Mouse (Mus musculus): ENCODE data around the gene Fgf22.
"Not testable (repeated sequence)": the region's sequence is repeated elsewhere in the genome, so short reads cannot be mapped to it uniquely, and the experiment has no call there.

The Fgf22 gene

DNA sequence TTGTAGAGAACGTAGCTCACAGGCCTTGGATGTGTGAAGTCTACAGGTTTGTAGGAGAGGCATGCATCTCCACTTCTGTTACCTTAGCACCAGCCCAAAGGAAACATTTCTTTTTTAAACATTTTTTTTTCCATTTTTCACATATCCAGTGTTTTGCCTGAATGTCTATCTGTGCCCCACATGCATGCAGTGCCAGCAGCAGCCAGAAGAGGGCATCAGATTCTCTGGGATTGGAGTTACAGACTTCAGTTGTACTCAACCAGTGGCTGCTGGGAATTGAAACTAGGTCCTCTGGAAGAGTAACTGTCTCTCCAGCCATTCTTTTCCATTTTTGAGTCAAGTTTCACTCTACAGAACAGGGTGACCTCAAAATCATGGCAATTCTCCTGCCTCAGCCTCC, 22.4 kb upstream of the Fgf22 start:
- peak; percentile 63 to 65 for DNase-seq (ENCODE audit: low spot score in 2 of 2)

DNA sequence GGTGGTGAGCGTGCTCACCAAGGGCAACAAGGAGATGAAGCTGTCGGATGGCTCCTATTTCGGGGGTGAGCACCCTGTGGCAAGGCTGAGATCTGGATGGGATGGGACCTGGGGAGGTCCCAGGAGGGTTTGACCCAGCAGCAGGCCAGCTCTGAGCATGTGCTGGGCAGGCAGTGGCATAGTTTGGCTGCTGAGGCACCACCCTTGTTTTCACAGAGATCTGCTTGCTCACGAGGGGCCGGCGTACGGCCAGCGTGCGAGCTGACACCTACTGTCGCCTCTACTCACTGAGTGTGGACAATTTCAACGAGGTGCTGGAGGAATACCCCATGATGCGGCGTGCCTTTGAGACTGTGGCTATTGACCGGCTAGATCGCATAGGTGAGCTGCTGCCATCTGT, 21.0 kb upstream of the Fgf22 start:
- DNase-seq (ENCODE audit: low spot score in 2 of 2): no peak

DNA sequence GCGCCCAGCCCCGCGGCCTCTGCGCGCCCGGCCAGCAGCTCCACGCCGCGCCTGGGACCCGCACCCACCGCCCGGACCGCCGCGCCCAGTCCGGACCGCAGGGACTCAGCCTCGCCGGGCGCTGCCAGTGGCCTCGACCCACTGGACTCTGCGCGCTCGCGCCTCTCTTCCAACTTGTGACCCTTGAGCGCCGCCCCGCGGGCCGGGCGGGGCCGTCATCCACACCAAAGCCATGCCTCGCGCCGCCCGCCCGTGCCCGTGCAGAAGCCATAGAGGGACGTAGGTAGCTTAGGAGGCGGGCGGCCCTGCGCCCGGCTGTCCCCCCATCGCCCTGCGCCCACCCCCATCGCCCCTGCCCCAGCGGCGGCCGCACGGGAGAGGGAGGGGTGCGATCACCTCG, 19.5 kb upstream of the Fgf22 start:
- no peak for DNase-seq (ENCODE audit: low spot score in 2 of 2)

DNA sequence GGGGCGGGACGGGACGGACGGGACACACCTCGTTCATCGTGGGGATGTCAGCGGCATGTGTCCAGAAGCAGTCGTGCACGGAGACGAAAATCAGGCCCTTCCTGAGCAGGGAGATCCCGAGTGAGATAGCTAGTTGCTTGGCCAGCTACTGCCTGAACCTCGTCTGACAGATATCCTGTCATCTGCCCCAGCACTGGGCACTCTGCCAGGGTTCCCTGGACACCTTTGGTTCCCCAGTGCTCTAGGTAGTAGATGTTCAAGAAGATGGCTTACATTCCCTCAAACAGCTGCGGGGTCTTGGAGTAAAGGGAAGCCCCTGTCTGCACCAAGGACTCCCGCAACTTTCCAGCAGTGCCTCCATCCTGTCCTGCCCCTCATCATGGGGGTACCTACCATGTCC, 18.2 kb upstream of the Fgf22 start:
- DNase-seq (ENCODE audit: low spot score in 2 of 2): no peak

DNA sequence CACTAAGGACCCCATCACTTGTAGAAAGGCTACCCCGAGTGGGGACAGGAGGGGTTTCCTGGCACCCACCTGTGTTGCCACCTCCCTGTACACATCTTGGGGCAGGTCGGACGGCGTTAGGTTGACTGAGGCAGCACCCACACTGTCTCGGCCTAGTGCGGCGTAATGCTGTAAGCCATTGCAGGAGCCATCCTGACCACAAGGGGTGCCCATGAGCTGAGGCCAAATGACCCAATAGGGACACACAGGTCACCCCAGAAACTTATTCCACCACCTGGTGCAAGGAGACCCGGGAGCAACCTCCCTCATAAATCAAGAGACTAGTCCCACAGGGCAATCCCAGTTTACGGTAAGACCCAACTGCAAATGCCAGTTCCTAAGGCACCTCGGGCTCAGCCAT, 16.6 kb upstream of the Fgf22 start:
- DNase-seq (ENCODE audit: low spot score in 2 of 2): no peak

DNA sequence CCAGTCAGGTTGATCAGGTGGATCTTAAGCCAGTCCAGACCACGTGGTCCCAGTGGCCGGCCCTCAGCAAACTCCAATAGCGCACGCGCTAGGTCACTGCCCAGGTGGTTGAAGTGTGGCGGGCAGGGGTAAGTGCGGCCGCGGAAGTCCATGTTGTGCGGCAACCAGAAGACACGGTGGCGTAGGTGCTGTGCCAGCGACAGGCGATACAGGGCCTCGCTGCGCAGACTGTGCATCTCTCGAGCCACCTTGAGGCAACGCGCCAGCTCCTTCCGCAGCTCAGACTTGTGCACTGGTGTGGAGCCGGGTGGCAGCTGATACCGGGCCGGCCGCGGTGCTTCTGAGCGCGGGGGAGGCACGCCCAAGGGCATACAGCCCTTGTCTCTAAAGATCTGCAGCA, 15.6 kb upstream of the Fgf22 start:
- DNase-seq (ENCODE audit: low spot score in 2 of 2): no peak

DNA sequence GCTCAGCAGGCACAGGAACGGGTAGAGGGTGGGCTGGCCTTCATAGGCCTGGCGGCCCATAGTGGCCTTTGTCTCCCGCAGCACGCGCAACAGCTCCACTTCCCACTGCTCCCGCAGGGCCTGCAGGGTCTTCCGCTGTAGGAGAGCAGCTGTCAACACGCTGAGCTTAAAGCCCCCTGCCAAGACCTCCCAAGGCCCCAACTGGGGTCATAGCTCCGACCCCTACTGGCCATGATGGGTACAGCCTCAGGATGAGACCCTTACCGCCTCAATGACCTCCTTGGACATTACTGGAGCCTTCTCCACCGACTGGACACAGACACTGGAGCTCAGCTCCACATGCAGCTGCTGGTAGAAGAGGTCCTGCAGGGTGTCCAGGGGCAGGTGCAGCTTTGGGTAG, 14.0 kb upstream of the Fgf22 start:
- no peak for DNase-seq (ENCODE audit: low spot score in 2 of 2)

DNA sequence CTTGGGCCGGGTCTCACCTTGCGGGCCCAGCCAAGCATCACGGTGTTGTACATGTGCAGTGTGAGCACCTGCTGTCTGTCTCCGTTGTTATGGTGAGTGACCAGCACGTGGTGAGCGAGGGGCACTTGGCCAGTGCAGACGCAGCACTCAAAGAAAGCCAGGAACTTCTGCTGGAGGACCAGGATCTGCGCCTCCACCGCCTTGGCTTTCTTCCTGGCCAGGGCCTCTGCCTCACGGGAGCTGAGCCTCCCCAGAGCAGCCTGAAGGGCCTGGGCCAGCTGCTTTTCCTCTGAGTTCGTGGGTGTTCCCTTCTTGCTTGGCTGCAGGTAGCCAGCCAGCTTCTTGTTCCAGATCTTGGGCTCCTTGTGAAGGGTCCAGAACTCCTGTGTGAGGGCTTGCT, 11.7 kb upstream of the Fgf22 start:
- no peak for DNase-seq (ENCODE audit: low spot score in 2 of 2)

DNA sequence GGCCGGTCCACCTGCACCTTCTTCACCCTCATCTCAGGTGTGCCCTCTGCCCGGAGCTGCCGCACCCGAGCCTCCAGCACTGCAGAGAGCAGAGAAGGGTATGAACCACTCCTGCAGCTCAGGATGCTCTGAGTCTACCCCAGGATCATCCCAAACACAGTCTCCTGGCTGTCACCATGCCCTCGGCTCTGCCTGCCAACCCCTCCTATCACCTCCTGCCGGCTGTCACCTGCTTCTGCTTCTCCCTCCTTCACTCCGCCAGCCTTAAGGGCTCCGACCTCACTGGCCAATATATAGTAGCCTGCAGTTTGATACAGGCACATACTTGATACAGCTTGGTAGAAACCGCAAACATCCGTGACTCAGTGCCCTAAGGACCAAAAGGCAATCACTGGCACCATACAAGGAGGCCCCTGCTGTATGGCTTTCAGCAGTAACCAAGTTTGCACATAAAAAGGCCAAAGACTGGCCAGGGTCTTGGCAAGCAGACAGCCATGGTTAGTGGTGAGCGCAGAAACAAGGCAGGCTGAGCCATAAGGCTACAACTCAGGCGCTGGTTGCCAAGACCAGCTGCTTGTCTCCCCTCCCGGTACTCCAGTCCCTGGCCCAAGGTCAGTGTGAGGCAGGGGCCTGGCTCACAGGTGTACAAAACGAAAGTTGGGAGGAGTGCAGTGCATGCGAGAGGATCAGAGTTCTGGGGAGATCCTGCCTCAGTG, 11.1 kb upstream of the Fgf22 start:
- no peak for DNase-seq (ENCODE audit: low spot score in 2 of 2)

DNA sequence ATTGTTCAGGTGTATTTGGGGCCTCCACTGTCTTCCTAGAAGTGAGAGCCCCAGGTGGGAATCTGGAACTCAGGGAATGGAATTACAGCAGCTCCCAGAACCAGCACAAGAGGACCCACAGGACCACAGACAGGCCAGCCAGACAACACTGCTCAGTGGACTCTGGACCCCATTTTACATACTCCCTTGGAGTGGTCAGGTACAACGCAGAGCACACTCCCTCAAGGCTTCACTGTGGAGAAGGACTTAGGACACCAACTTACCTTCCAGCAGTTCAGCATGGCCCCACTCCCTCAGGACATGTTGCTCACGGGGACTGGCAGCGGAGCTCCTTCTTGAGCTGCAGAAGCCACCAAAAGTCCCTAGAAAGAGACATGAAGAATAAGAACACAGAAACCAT, 9.5 kb upstream of the Fgf22 start:
- no peak for DNase-seq (ENCODE audit: low spot score in 2 of 2)

DNA sequence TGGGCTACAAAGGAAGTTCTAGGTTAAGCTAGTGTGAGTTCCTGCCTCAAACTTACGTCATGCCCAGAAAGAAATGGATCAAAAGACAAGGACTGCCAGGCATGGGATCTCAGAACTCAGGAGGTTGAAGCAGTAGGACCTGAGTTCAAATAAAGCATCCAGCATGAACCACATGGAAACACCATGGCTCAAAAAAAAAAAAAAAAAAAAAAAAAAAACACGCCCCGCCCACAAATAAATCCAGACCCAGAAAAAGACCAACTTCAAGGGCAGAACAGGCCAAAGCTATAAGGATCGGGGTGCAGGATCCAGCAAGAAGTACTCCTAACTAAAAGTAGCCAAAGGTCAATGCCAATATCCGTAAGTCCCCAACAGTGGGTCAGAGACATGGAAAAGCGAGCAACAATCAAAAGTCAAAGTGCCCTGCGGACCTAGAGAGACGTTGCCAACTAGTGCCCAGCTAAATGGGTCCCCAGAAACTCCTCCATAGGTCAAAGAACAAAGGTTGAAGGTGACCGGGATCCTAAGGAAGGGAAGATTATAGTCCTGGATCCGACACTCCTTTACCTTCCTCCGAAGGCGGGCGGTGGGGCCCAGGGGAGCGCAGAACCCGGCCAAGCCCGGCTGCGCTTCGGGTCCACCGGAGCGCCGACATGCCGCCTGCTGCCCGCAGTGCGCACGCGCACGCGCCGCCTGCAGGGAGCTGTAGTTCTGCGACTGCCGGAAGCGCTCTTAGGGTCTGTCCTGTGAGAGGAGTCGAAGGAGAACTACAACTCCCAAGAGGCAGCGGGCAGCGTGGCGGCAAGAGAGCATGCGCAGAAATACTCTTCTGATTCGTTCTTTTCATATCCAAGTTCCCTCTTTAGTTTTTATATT, 8.7 kb upstream of the Fgf22 start, which contains the start of gene Polrmt:
Gene Polrmt, minus strand, starts transcription at position 684 of the 876 bp plus-strand sequence.
- DNase-seq (ENCODE audit: low spot score in 2 of 2): peak; percentile 97 to 98

DNA sequence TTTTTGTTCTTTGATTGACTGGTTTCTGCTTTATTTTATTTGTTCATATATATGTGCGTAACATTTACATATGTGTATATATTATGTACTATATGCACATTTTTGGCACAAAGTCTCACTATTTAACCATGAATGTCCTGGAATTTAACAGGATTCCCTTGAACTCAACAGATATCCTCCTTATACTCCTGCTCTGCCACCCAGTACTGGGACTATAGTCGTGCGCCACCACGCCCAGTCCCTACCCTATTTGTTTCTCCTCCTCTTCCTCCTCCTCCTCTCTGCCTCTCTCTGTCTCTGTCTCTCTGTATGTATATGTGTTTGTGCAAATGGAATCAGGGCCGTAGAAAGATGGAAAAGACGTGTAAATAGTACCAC, 8.1 kb upstream of the Fgf22 start:
- DNase-seq (ENCODE audit: low spot score in 2 of 2): no peak

DNA sequence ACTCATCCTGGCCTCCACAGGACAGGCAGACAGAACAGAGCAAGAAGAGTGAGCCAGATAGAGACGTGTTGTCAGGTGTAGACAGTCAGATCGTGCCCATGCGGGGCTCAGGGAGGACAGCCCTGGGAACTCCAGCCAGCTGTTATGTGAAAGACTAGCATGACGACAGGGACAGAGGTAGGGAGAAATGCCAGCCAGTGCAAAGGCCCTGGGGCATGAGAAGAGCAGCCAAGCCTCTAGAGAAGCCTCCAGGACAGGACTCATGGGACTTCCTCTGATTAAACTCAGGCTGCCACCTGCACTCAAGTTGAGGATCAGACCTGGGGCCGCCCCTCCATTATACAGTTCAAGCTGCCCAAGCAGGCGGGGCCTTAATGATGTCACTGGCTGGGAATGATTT, 6.4 kb upstream of the Fgf22 start:
- DNase-seq (ENCODE audit: low spot score in 2 of 2): no peak

DNA sequence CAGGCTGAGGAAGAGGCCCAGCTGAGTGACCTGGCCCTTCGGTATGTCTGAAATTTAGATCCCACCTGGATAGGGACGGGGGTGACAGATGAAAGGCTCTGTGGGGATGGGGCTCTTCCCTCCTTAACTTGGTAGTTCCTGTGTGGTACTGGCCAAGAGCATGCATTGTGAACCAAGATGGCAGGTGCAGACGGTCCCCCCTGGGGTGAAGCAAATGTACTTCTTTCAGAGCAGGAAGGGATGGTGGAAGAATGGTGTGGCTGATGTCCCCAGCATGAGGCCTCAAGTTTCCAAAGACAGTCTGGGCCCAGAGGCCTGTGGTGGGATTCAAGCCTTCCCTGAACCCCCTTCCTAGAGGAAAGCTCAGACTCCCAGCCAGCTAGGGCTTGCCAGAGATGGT, 978 bp downstream of the Fgf22 start:
- no peak for DNase-seq (ENCODE audit: low spot score in 2 of 2)

DNA sequence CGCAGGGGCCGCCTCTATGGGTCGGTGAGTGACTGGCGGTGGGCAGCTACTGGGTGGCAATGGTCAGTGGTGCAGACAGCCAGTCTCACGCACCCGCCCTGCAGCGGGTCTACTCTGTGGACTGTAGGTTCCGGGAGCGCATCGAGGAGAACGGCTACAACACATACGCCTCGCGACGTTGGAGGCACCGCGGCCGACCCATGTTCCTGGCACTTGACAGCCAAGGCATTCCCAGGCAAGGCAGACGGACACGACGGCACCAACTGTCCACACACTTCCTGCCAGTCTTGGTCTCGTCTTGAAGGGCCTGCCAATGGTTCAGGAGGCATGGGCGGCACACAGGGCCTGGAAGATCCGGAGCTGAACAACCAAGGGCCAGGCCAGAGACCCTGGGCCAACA, 1.8 kb downstream of the Fgf22 start:
- DNase-seq (ENCODE audit: low spot score in 2 of 2): no peak

DNA sequence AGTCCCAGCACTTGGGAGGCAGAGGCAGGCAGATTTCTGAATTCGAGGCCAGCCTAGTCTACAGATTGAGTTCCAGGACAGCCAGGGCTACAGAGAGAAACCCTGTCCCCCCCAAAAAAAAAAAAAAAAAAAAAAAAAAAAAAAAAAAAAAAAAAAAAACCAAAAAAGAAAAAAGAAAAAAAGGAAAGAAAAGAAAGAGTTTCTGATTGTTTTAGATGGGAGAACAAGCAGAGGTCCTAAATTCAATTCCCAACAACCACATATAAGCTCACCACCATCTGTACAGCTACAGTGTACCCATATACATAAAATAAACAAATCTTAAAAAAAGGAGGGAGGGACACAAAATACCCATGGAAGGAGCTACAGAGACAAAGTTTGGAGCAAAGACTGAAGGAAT, 4.8 kb downstream of the Fgf22 start:
- not testable (repeated sequence) for DNase-seq (ENCODE audit: low spot score in 2 of 2)

DNA sequence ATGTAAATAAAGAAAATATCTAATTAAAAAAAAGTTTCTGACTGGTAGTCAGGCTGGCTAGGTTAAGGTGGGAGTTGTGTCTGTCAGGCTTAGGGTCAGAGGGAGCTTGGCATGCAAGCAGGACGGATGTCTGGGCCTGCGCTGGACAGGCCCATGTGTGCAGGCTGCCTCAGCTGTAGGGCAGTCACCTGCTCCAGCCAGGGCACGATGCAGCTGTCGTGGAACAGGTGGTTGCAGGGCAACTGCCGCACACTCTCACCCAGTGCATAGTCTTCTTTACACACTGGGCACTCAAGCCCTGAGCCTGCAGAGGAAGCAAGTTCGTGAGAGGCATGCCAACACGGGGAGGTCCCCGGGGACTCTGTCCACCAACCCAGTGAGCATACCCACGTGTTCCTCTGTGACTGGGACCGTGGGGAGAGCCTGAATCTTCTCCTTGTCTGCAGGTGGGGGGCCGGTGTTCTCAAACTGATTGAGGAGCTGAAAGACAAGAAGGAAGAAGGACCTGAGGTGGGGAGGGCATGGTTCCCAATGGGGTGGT, 5.8 kb downstream of the Fgf22 start:
- DNase-seq (ENCODE audit: low spot score in 2 of 2): no peak

DNA sequence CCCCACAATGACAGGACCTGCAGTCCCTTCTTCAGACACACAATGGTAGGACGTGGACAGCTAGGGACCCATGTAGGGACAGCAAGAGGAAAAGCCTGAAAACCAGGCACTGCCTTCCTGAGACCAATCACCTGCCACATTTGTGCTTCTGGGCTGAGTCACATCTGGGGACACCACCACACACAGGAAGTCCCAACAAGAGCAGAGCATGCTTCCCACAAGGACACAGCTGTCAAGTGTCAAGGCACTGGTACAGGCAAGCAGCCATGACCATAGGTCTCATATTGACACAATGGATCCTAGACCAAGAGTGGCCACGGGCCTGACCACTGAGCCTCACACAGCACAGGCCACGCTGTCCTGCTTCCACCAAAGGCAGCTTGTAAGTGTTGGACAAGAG, 8.0 kb downstream of the Fgf22 start:
- DNase-seq (ENCODE audit: low spot score in 2 of 2): no peak

DNA sequence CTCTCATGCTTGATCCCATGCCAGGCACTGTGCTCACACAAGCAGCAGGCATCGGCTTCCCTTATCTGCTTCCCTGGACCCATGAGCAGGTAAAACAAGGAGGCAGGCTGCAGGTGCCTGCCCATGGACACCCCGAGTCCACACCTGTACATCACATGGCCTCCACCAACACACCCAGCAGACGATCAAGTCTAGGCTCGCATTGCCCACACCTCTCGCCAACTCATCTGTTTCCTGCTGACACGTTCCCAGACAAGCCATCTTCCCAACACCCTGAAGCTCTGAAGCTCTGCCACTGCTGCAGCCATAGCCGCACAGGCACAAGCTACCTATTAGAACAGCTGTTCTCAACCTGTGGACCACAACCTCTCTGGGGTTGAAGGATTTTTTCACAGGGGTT, 9.4 kb downstream of the Fgf22 start:
- DNase-seq (ENCODE audit: low spot score in 2 of 2): no peak

DNA sequence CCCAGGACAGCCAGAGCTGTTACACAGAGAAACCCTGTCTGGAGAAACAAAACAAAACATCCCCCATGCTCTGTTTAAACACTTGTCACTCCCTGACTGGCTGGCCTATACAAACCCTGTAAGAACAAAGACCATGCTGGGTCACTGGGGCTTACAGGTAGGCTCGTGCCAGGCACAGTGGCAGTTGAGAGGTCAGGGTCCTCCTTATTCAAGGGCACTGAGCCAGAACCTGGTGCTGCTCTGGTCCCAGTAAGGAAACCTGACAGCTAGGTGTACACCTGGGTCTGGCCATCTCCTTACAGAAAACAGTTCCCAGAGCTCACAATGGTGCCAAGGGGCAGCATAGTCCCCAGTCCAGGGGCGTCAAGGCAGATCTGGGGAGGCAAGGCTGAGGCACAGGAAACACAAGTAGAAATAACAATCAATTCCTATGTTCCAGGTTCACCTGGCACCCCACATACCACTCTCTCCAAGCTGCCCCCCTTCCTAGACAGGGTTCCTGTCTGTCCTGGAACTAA, 10.4 kb downstream of the Fgf22 start:
- no peak for DNase-seq (ENCODE audit: low spot score in 2 of 2)

DNA sequence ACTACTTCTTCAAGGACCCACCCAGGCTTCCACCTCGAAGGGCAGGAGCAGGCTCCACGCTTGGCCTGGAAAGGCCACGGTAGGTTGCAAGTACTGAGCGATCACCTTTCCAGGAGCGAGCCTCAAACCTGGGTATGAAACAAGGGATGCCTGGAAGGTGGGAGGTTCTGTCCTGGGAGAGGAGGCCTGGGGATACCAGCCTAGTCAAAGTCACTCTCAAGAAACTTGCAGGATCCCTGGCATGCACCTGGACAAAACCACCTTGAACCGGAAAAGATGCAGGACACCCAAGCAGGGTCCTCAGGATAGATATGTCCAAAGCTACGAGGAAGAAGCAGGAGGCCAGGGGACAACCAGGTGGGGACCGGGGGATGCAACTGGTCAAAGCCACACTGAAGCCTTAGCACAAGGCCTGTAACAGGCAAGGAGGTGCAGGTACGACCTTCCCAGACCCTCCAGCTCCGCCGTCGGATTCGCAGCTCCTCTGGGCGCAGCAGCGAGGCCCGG, 11.2 kb downstream of the Fgf22 start:
- no peak for DNase-seq (ENCODE audit: low spot score in 2 of 2)

DNA sequence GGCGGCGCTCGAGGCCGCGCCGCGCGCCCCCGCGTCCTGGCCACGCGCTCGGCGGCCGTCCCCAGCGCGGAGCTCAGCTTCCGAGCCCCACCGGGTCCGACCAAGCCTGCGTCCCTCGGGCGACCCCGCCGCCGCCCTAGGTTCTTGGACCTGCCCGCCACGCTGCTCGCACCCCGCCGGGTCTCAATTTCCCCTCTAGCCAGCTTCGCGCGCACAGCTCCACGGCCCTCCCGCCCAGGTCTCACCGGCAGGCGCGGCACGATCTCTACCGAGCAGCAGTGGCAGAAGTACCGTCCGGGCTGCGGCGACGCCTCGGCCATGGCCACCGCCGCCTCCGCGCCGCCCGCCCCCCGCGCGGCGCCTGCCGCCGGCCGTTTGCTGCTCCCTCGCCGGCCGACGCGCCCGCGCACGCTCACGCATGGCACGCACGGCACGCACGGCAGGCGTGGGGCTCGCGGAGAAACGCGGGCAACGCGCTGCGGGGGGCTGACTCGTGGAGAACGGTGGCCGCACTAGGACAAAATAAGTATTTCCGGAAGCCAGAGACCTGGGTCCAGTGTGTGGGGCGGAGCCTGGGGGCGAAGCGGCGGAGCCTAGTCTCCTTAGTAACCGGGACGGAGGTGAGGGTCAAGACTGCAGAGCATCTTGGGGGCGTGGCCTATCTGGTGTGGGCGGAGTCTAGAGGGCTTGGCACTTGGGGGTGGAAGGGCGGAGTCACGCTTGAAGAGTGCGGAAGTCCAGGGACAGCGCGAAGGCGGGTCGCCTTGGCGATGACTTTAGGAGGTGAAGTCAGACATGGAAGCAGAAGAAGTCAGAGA, 11.8 kb downstream of the Fgf22 start, which contains the start of gene Rnf126:
Gene Rnf126, minus strand, starts transcription at position 445 of the 818 bp plus-strand sequence.
- DNase-seq (ENCODE audit: low spot score in 2 of 2): peak; percentile 98 to 99

Data from right cerebral cortex, adult 2 months (tissue).